Mouse (Mus musculus) midbrain, embryonic 11.5 days (tissue): Measurements from ENCODE around the gene Tex52. TPM values are rescaled to one million over a fixed set of nuclear protein-coding genes. Genes with fewer than 3 reads are reported as not detected.

Source experiments
- ATAC-seq: fragments of 200-750 bp; cut with Nextera tagmentation; 2 replicates; pipeline ENCODE4 v1.8.0; 2017; ENCODE audit warnings: moderate TSS enrichment, moderate library complexity; ENCODE audit not compliant: low FRiP score
- DNase-seq: peaks from one replicate; pipeline ENCODE4 v3.0.0; 2015; ENCODE audit warnings: low spot score; ENCODE audit errors: missing footprints
- H3K27ac ChIP-seq: fragments of 300-500 bp; sonication (generic); 2 replicates; pipeline ENCODE4 v1.5.1; 2014; ENCODE audit warnings: low read depth, low read length
- H3K27me3 ChIP-seq: fragments of 300-500 bp; sonication (generic); 2 replicates; pipeline ENCODE4 v1.6.1; 2014; ENCODE audit warnings: mild to moderate bottlenecking, low read length, moderate library complexity, mixed read lengths; ENCODE audit not compliant: control insufficient read depth, insufficient read depth
- H3K36me3 ChIP-seq: fragments of 300-500 bp; sonication (generic); 2 replicates; pipeline ENCODE4 v1.6.1; 2014; ENCODE audit warnings: mild to moderate bottlenecking, low read length, moderate library complexity, mixed read lengths; ENCODE audit not compliant: control insufficient read depth, insufficient read depth
- H3K4me1 ChIP-seq: fragments of 300-500 bp; sonication (generic); 2 replicates; pipeline ENCODE4 v1.6.1; 2014; ENCODE audit warnings: low read length; ENCODE audit not compliant: control insufficient read depth, insufficient read depth
- H3K4me2 ChIP-seq: fragments of 300-500 bp; sonication (generic); 2 replicates; pipeline ENCODE4 v1.6.1; 2014; ENCODE audit warnings: mild to moderate bottlenecking, moderate library complexity
- H3K4me3 ChIP-seq: fragments of 300-500 bp; sonication (generic); 2 replicates; pipeline ENCODE4 v1.5.1; 2014; ENCODE audit warnings: low read depth, low read length
- H3K9ac ChIP-seq: fragments of 300-500 bp; sonication (generic); 2 replicates; pipeline ENCODE4 v1.6.1; 2014; ENCODE audit warnings: low read length
- H3K9me3 ChIP-seq: fragments of 300-500 bp; sonication (generic); 2 replicates; pipeline ENCODE4 v1.6.1; 2016; ENCODE audit warnings: low read length; ENCODE audit not compliant: control insufficient read depth
- WGBS: fragments of 180-500 bp; shearing (Covaris S2); extraction: QIAGEN DNeasy Blood & Tissue Kit; methylation state at CpG from one replicate; pipeline ENCODE4 v1.1.7; 2014; 5-methylcytosine and 5-hydroxymethylcytosine counted together
- polyA plus RNA-seq: library from polyadenylated mRNA; unstranded; fragments of >200 nt; fragmentation: Nextera tagmentation; extraction: Ambion mirVana; gene quantifications from 2 replicates; pipeline ENCODE4 v1.2.1, GENCODE M21; 2014

Gene Tex52
- 0.25 and 0.44 TPM in 2 replicates for polyA plus RNA-seq

- WGBS: 16% methylated on average over 6 of the region's 6 CpGs
- peak; percentile 88 for DNase-seq
- H3K27me3 ChIP-seq: no peaks in the 10 kb centered on the region
- peaks cover 30% of the 10 kb centered on the region for H3K36me3 ChIP-seq
- no peak within 1 kb of the TSS for H3K4me3 ChIP-seq
- peaks cover 14% of the 10 kb centered on the region for H3K4me1 ChIP-seq
- no peaks in the 10 kb centered on the region for H3K9me3 ChIP-seq
- H3K4me2 ChIP-seq: no peak within 1 kb of the TSS
- peak; percentile 91 for ATAC-seq
- no peak within 1 kb of the TSS; the same call in 1 of the 2 replicates for H3K9ac ChIP-seq
- peak within 1 kb of the TSS; percentile 16 for H3K27ac ChIP-seq
Measured at GRCm38 (mm10) chr6:128375192-128375591, at the start of gene Tex52, which contains the start of gene Gm44596. TSS of gene Tex52 (plus strand) at chr6:128375456. TSS of gene Gm44596 (plus strand) at chr6:128375503.

GRCm38 (mm10) chr6:128334397-128335124 is 40.7 kb upstream of the Tex52 start:
- DNase-seq: peak; percentile 92
- H3K4me2 ChIP-seq: no peak overlapping the region
- peaks cover 11% of the 10 kb centered on the region; the same call in 1 of the 2 replicates for H3K36me3 ChIP-seq
- H3K27ac ChIP-seq: no peak overlapping the region
- H3K4me1 ChIP-seq: no peaks in the 10 kb centered on the region
- no peaks in the 10 kb centered on the region for H3K27me3 ChIP-seq
- 26% methylated on average over 12 of the region's 12 CpGs for WGBS
- H3K4me3 ChIP-seq: no peak overlapping the region
- no peak overlapping the region for H3K9ac ChIP-seq
- ATAC-seq: peak; percentile 83
- no peaks in the 10 kb centered on the region; the same call in 1 of the 2 replicates for H3K9me3 ChIP-seq

GRCm38 (mm10) chr6:128337467-128337866 is 37.8 kb upstream of the Tex52 start:
- 85% methylated on average over 7 of the region's 7 CpGs for WGBS
- Histone ChIP-seq H3K4me3 (no peak overlapping the region), H3K27ac (no peak overlapping the region), H3K27me3 (no peaks in the 10 kb centered on the region), H3K4me2 (no peak overlapping the region), H3K9ac (no peak overlapping the region), H3K4me1 (no peaks in the 10 kb centered on the region), H3K36me3 (no peaks in the 10 kb centered on the region), H3K9me3 (no peaks in the 10 kb centered on the region)
- ATAC-seq: no peak
- DNase-seq: no peak

- Histone ChIP-seq H3K9me3 (no peaks in the 10 kb centered on the region), H3K4me3 (no peak overlapping the region), H3K27me3 (no peaks in the 10 kb centered on the region), H3K9ac (no peak overlapping the region; the same call in 1 of the 2 replicates), H3K36me3 (no peaks in the 10 kb centered on the region), H3K4me2 (no peak overlapping the region), H3K4me1 (no peaks in the 10 kb centered on the region), H3K27ac (no peak overlapping the region)
- 58% methylated on average over 5 of the region's 5 CpGs for WGBS
- DNase-seq (no peak), ATAC-seq (no peak)
Measured at GRCm38 (mm10) chr6:128338876-128339275, 36.4 kb upstream of the Tex52 start.

GRCm38 (mm10) chr6:128341956-128342723 is 33.1 kb upstream of the Tex52 start:
- no peak for DNase-seq
- WGBS: 96% methylated on average over 11 of the region's 11 CpGs
- H3K4me3 ChIP-seq: no peak overlapping the region
- no peaks in the 10 kb centered on the region for H3K9me3 ChIP-seq
- no peak overlapping the region for H3K27ac ChIP-seq
- H3K4me2 ChIP-seq: no peak overlapping the region
- H3K9ac ChIP-seq: no peak overlapping the region
- no peaks in the 10 kb centered on the region for H3K36me3 ChIP-seq
- H3K4me1 ChIP-seq: no peaks in the 10 kb centered on the region
- ATAC-seq: no peak
- H3K27me3 ChIP-seq: no peaks in the 10 kb centered on the region

- DNase-seq (no peak), ATAC-seq (no peak)
- H3K4me3 ChIP-seq: no peak overlapping the region
- 93% methylated on average over 10 of the region's 10 CpGs for WGBS
- H3K27ac ChIP-seq: no peak overlapping the region
- no peak overlapping the region for H3K9ac ChIP-seq
- H3K4me2 ChIP-seq: no peak overlapping the region
- no peaks in the 10 kb centered on the region for H3K9me3 ChIP-seq
- H3K27me3 ChIP-seq: no peaks in the 10 kb centered on the region
- H3K36me3 ChIP-seq: no peaks in the 10 kb centered on the region
- no peaks in the 10 kb centered on the region for H3K4me1 ChIP-seq
Measured at GRCm38 (mm10) chr6:128345623-128346022, 29.6 kb upstream of the Tex52 start.

GRCm38 (mm10) chr6:128346782-128347181 is 28.5 kb upstream of the Tex52 start:
- no peaks in the 10 kb centered on the region for H3K9me3 ChIP-seq
- ATAC-seq (no peak), DNase-seq (no peak)
- no peak overlapping the region for H3K27ac ChIP-seq
- no peaks in the 10 kb centered on the region for H3K36me3 ChIP-seq
- H3K4me3 ChIP-seq: no peak overlapping the region
- no peak overlapping the region for H3K4me2 ChIP-seq
- H3K4me1 ChIP-seq: no peaks in the 10 kb centered on the region
- H3K9ac ChIP-seq: no peak overlapping the region
- 89% methylated on average over 6 of the region's 6 CpGs for WGBS
- no peaks in the 10 kb centered on the region for H3K27me3 ChIP-seq

GRCm38 (mm10) chr6:128349711-128350110 is 25.5 kb upstream of the Tex52 start:
- WGBS: 50% methylated on average over 7 of the region's 7 CpGs
- Histone ChIP-seq H3K27ac (no peak overlapping the region), H3K4me3 (no peak overlapping the region), H3K4me2 (no peak overlapping the region), H3K27me3 (no peaks in the 10 kb centered on the region), H3K9me3 (no peaks in the 10 kb centered on the region), H3K4me1 (peaks cover 2% of the 10 kb centered on the region; the same call in 1 of the 2 replicates), H3K9ac (no peak overlapping the region), H3K36me3 (no peaks in the 10 kb centered on the region)
- ATAC-seq: peak; percentile 31; the same call in 1 of the 2 replicates
- no peak for DNase-seq

GRCm38 (mm10) chr6:128354140-128354539 is 21.1 kb upstream of the Tex52 start:
- no peak overlapping the region for H3K27ac ChIP-seq
- peak; percentile 6 for DNase-seq
- no peaks in the 10 kb centered on the region for H3K9me3 ChIP-seq
- WGBS: 37% methylated on average over 3 of the region's 3 CpGs
- no peaks in the 10 kb centered on the region for H3K27me3 ChIP-seq
- peaks cover 7% of the 10 kb centered on the region; the same call in 1 of the 2 replicates for H3K4me1 ChIP-seq
- no peak overlapping the region for H3K4me3 ChIP-seq
- ATAC-seq: no peak
- no peak overlapping the region for H3K9ac ChIP-seq
- H3K36me3 ChIP-seq: peaks cover 13% of the 10 kb centered on the region; the same call in 1 of the 2 replicates
- H3K4me2 ChIP-seq: no peak overlapping the region
